Mouse (Mus musculus) myocyte (in vitro differentiated cells): ENCODE measurements around the gene Trim75.
"Not testable (repeated sequence)": the region's sequence is repeated elsewhere in the genome, so short reads cannot be mapped to it uniquely, and the experiment has no call there.

Experiments
- E2F4 ChIP-seq: IDR thresholded peaks from one replicate; pipeline ENCODE4 v1.6.1; 2011; ENCODE audit warnings: mild to moderate bottlenecking, control low read depth, moderate library complexity; ENCODE audit not compliant: insufficient read depth
- MAX ChIP-seq: IDR thresholded peaks from one replicate; pipeline ENCODE4 v1.6.1; 2011; ENCODE audit warnings: low read depth, mild to moderate bottlenecking, control low read depth
- MYOD1 ChIP-seq, 3 experiments: IDR thresholded peaks; one replicate each; pipeline ENCODE4 v1.6.1; 2011; ENCODE audit warnings: control low read depth in 2 of 3, low read depth in 2 of 3, mild to moderate bottlenecking in 2 of 3, moderate library complexity in 1 of 3; ENCODE audit not compliant: insufficient read length in 2 of 3, control insufficient read depth in 1 of 3
- POLR2A ChIP-seq: IDR thresholded peaks from one replicate; pipeline ENCODE4 v1.6.1; 2011; ENCODE audit warnings: low read depth, mild to moderate bottlenecking, control low read depth, moderate library complexity; ENCODE audit not compliant: insufficient read length
- POLR2AphosphoS2 ChIP-seq: IDR thresholded peaks from one replicate; pipeline ENCODE4 v1.6.1; 2011; ENCODE audit warnings: low read depth, control low read depth; ENCODE audit not compliant: insufficient read length
- REST ChIP-seq: IDR thresholded peaks from one replicate; pipeline ENCODE4 v1.6.1; 2011; ENCODE audit warnings: mild to moderate bottlenecking, control low read depth, moderate library complexity; ENCODE audit not compliant: insufficient read depth, insufficient read length
- TCF12 ChIP-seq: IDR thresholded peaks from one replicate; pipeline ENCODE4 v1.6.1; 2011; ENCODE audit warnings: mild to moderate bottlenecking, control low read depth; ENCODE audit not compliant: poor library complexity, insufficient read depth, severe bottlenecking
- TCF3 ChIP-seq: IDR thresholded peaks from one replicate; pipeline ENCODE4 v1.6.1; 2011; ENCODE audit warnings: low read depth, control low read depth; ENCODE audit not compliant: insufficient read length
- USF1 ChIP-seq: IDR thresholded peaks from one replicate; pipeline ENCODE4 v1.6.1; 2011; ENCODE audit warnings: low read depth, mild to moderate bottlenecking, control low read depth, moderate library complexity

DNA sequence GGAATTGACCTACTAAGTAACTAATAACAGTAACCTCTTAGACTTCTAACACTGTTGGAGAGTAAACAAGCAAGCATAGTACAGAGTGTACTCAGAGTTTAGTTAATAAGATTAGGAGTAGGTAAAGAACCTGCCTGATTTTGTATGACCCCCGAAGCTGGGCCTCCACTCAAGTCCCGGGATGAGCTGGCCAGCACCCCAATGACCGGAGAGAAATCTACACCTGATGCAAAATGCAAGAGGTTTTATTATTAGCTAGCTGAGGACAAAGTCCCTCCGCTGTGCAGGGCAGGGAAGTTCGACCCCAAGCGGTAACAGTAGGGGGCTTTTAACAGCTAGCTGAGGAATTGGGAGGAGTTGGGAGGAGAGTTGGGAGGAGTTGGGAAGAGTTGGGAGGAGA, 20.0 kb upstream of the Trim75 start:
- not testable (repeated sequence) for TF ChIP-seq E2F4; POLR2A; MAX; MYOD1 (IDR thresholded peaks at IDR 0.05; ENCODE audit: control insufficient read depth in 1 of 3, insufficient read length in 2 of 3, low read depth in 2 of 3); USF1; TCF3; POLR2AphosphoS2; TCF12; REST
